ENCODE assay signal across 8 mouse cellular contexts in the genomic region with DNA sequence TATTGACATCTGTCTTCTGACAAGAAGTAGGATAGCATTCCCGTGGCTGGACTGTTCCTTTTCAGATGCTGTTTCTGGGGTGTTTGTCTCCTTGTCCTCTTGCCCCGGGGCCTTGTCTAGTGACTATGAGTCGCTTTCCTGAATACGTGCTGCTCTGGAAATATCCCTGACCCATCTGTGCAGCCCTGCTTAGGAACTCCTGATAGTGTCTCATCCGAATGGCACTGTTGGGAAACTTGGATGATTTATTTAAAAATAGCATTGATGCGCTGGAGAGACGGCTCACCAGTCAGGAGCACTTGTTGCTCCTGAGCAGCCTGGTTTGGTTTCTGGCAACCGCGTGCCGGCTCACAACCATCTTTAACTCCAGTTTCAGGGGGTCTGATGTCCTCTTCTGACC. TPM values are rescaled to one million over a fixed set of nuclear protein-coding genes. Genes with fewer than 3 reads are reported as not detected.
DNase-seq lines count a peak whose midpoint lies in the region; ATAC-seq and TF ChIP-seq lines count a peak whose summit lies in the region.

No protein-coding gene starts in this region.

- no peaks in the 10 kb centered on the region for H3K27me3 ChIP-seq in heart, embryonic 11.5 days (ENCODE audit: control insufficient read depth, insufficient read depth, low read length)
- no peaks in the 10 kb centered on the region for H3K27me3 ChIP-seq in MEL (ENCODE audit: control insufficient read depth in 1 of 2, insufficient read depth in 2 of 2, low read length in 2 of 2)
- H3K27me3 ChIP-seq in heart, embryonic 15.5 days, result no peaks in the 10 kb centered on the region

- TF ChIP-seq POLR2A in MEL (IDR thresholded peaks at IDR 0.05; ENCODE audit: control insufficient read depth in 1 of 2, insufficient read depth in 1 of 2, low read depth in 1 of 2, low read length in 2 of 2, poor library complexity in 1 of 2), result no peak

- no peak for TF ChIP-seq CTCF in MEL (IDR thresholded peaks at IDR 0.05 in 2 of 3, conservative IDR thresholded peaks at IDR 0.05 in 1 of 3; ENCODE audit: control insufficient read depth in 1 of 3, insufficient read depth in 1 of 3, low read depth in 2 of 3, low read length in 3 of 3, poor library complexity in 1 of 3, severe bottlenecking in 1 of 3)

- no peak overlapping the region; the same call in 1 of the 2 replicates for H3K9ac ChIP-seq in heart, embryonic 11.5 days (ENCODE audit: low read depth, low read length)
- peak overlapping the region; percentile 80 for H3K9ac ChIP-seq in MEL (ENCODE audit: control insufficient read depth, low read depth, low read length, poor library complexity, severe bottlenecking)
- peak overlapping the region; percentile 95 for H3K9ac ChIP-seq in heart, embryonic 15.5 days

- no peak overlapping the region for H3K27ac ChIP-seq in heart, embryonic 11.5 days (ENCODE audit: low read depth, low read length)
- H3K27ac ChIP-seq in MEL (ENCODE audit: control insufficient read depth, low read depth, low read length) (no peak overlapping the region), macrophage (peak overlapping the region; percentile 87)
- H3K27ac ChIP-seq in heart, embryonic 15.5 days, result peak overlapping the region; percentile 86

- peaks cover 46% of the 10 kb centered on the region for H3K4me1 ChIP-seq in heart, embryonic 11.5 days (ENCODE audit: control insufficient read depth, insufficient read depth, low read length)
- peaks cover 3 to 38% of the 10 kb centered on the region in 2 experiments for H3K4me1 ChIP-seq in MEL (ENCODE audit: control insufficient read depth in 1 of 2, insufficient read depth in 2 of 2, low read length in 2 of 2)
- peaks cover 59% of the 10 kb centered on the region for H3K4me1 ChIP-seq in heart, embryonic 15.5 days (replicated peaks)

- no peak for TF ChIP-seq RAD21 in MEL (IDR thresholded peaks at IDR 0.05; ENCODE audit: low read depth, low read length)

- no peak for DNase-seq in heart, adult 8-10 months (ENCODE audit: low spot score)
- DNase-seq in MEL (ENCODE audit: low read depth, low spot score), result no peak
- DNase-seq in urinary bladder, postnatal 36 days (ENCODE audit: low spot score in 2 of 2), result no peak
- no peak for DNase-seq in kidney, adult 8-10 months
- DNase-seq in adrenal gland, adult 8-10 months, result no peak

- H3K4me2 ChIP-seq in heart, embryonic 11.5 days, result peak overlapping the region; percentile 90
- H3K4me2 ChIP-seq in heart, embryonic 15.5 days, result peak overlapping the region; percentile 85

- 57% methylated on average over 10 of the region's 10 CpGs for WGBS in heart, embryonic 11.5 days (ENCODE audit: insufficient replicate concordance)
- WGBS in heart, embryonic 15.5 days, result 33% methylated on average over 10 of the region's 10 CpGs
- 72% methylated on average over 10 of the region's 10 CpGs for WGBS in macrophage (ENCODE audit: missing documents)

- peaks cover 62% of the 10 kb centered on the region for H3K79me2 ChIP-seq in MEL (ENCODE audit: control insufficient read depth, insufficient read depth, low read length, poor library complexity)
- peaks cover 53% of the 10 kb centered on the region for H3K79me2 ChIP-seq in macrophage (ENCODE audit: inconsistent target)

- no peak for ATAC-seq in heart, embryonic 11.5 days (replicated peaks; ENCODE audit: insufficient number of reproducible peaks, low FRiP score, low TSS enrichment)
- ATAC-seq in heart, embryonic 15.5 days (replicated peaks; ENCODE audit: insufficient number of reproducible peaks, insufficient read depth, low FRiP score, low read depth), result no peak

- no peaks in the 10 kb centered on the region for H3K9me3 ChIP-seq in heart, embryonic 11.5 days (replicated peaks; ENCODE audit: control insufficient read depth, low read length)
- H3K9me3 ChIP-seq in MEL (replicated peaks; ENCODE audit: insufficient read depth, low read length), result no peaks in the 10 kb centered on the region
- H3K9me3 ChIP-seq in heart, embryonic 15.5 days (replicated peaks), result no peaks in the 10 kb centered on the region

- no peak for TF ChIP-seq EP300 in MEL (IDR thresholded peaks at IDR 0.05; ENCODE audit: low read depth in 1 of 2, low read length in 2 of 2)

- peak overlapping the region; percentile 81; the same call in 1 of the 2 replicates for H3K4me3 ChIP-seq in heart, embryonic 11.5 days (ENCODE audit: low read depth, low read length)
- peak overlapping the region; percentile 65 to 97 for H3K4me3 ChIP-seq in MEL (ENCODE audit: control insufficient read depth in 1 of 2, insufficient read depth in 1 of 2, low read depth in 2 of 2, low read length in 2 of 2)
- H3K4me3 ChIP-seq in heart, embryonic 15.5 days, result peak overlapping the region; percentile 90
- H3K4me3 ChIP-seq in macrophage (ENCODE audit: inconsistent target), result peak overlapping the region; percentile 74

- H3K36me3 ChIP-seq in heart, embryonic 11.5 days (ENCODE audit: control insufficient read depth, insufficient read depth, low read length), result no peaks in the 10 kb centered on the region
- peaks cover 0 to 30% of the 10 kb centered on the region in 2 experiments; a peak in 2 of 4 replicates for H3K36me3 ChIP-seq in MEL (ENCODE audit: control insufficient read depth in 1 of 2, insufficient read depth in 2 of 2, low read length in 2 of 2)
- H3K36me3 ChIP-seq in heart, embryonic 15.5 days, result no peaks in the 10 kb centered on the region
- no peaks in the 10 kb centered on the region for H3K36me3 ChIP-seq in macrophage (ENCODE audit: inconsistent target)

TF ChIP-seq in MEL, 35 proteins besides CTCF, POLR2A, EP300 and RAD21:
- TF ChIP-seq TAL1 (IDR thresholded peaks at IDR 0.05; ENCODE audit: low read length), result no peak
- no peak for TF ChIP-seq MAZ (IDR thresholded peaks at IDR 0.05; ENCODE audit: low read depth, low read length)
- TF ChIP-seq GABPA (IDR thresholded peaks at IDR 0.05; ENCODE audit: low read depth, low read length), result no peak
- TF ChIP-seq KAT2A (conservative IDR thresholded peaks at IDR 0.05; ENCODE audit: low read depth, low read length), result no peak
- no peak for TF ChIP-seq TBP (IDR thresholded peaks at IDR 0.05; ENCODE audit: low read depth, low read length)
- TF ChIP-seq POLR2AphosphoS2 (IDR thresholded peaks at IDR 0.05; ENCODE audit: low read length), result no peak
- TF ChIP-seq UBTF (IDR thresholded peaks at IDR 0.05; ENCODE audit: borderline replicate concordance, insufficient read depth, low read depth, low read length), result no peak
- TF ChIP-seq RCOR1 (IDR thresholded peaks at IDR 0.05; ENCODE audit: low read depth, low read length), result no peak
- TF ChIP-seq MEF2A (IDR thresholded peaks at IDR 0.05; ENCODE audit: extremely low read depth, insufficient replicate concordance, low read depth, low read length, poor library complexity, severe bottlenecking), result no peak

RNA-seq across cellular contexts. Expression of gene Rapgef1, which starts 1.6 kb away (rescaled TPM):
- 9.1 and 9.8 TPM in 2 replicates for polyA plus RNA-seq in heart, embryonic 11.5 days (2014; fragmentation: Nextera tagmentation; extraction: Ambion mirVana)
- total RNA-seq in heart, adult 8-10 months (2022), result 100 to 1,000 TPM in 3 of 4 experiments, 10 to 100 TPM in 1; 98.1 to 113 (median 107) TPM
- total RNA-seq in MEL (2012; rRNA removed), result 69.7 and 77.0 TPM in 2 replicates
- polyA plus RNA-seq in MEL (2012; ENCODE audit: insufficient read depth in 1 of 2, insufficient read length in 2 of 2, low read depth in 1 of 2, low replicate concordance in 2 of 2, missing spikeins in 1 of 2) (10 to 100 TPM; 57.2 to 88.3 TPM), macrophage (2018) (14.9 to 26.3 TPM (median 18.4 TPM) in 3 replicates)
- 11.6 and 15.5 TPM in 2 replicates for polyA plus RNA-seq in heart, embryonic 15.5 days (2015; fragmentation: Nextera tagmentation; extraction: Ambion mirVana)
- total RNA-seq in macrophage (2018; cell fraction: chromatin; rRNA removed), result 100 to 1,000 TPM in 2 of 26 experiments, 10 to 100 TPM in 24; 26.3 to 301 (median 53.8) TPM
- total RNA-seq in macrophage (2018; cell fraction: cytosol; rRNA removed), result 10 to 100 TPM; 16.7 to 31.4 (median 23.3) TPM
- 10 to 100 TPM; 21.6 to 88.3 (median 35.2) TPM for total RNA-seq in macrophage (2018; cell fraction: nucleus; rRNA removed)
- total RNA-seq in adrenal gland, adult 8-10 months (2022), result 10 to 100 TPM; 48.7 to 53.6 (median 52.8) TPM

Comparison
In these comparisons a context has a peak if more than half of its experiments do, and no peak if none do; other contexts are left out.
1. H3K27ac ChIP-seq: peak in heart, embryonic 15.5 days (single experiment) and macrophage (single experiment); none in heart, embryonic 11.5 days (single experiment) and MEL (single experiment).
2. Peak in every context shown above with its lines, with median percentiles within 50 percentile points of each other: H3K4me3 ChIP-seq.